Mouse (Mus musculus) adrenal gland, postnatal 4 days (tissue): Measurements from ENCODE around the gene Isg20l2. TPM values are rescaled to one million over a fixed set of nuclear protein-coding genes. Genes with fewer than 3 reads are reported as not detected.
A peak's percentile ranks its signal among the peaks of the same experiment; 100 is the strongest.
"Not testable (repeated sequence)": the region's sequence is repeated elsewhere in the genome, so short reads cannot be mapped to it uniquely, and the experiment has no call there.

Source experiments
- DNase-seq, 2 experiments: peaks; one replicate each; pipeline ENCODE4 v3.0.0; 2021 to 2022; ENCODE audit warnings: low spot score in 2 of 2, mixed read lengths in 2 of 2
- long read RNA-seq, 2 experiments: library from polyadenylated mRNA; stranded (forward); transcript quantifications; one replicate each; pipeline ENCODE4 v2.0.0; 2021
- total RNA-seq, 2 experiments: library from RNA; stranded (reverse); gene quantifications; 2 replicates each; pipeline ENCODE4 v1.2.3; 2021

Gene Isg20l2
- total RNA-seq: 10 to 100 TPM; 31.0 to 33.5 TPM
- long read RNA-seq, experiment 1, transcript Isg20l2-201 (4 exons, 2,893 nt): major isoform, 13 of 23 reads
- long read RNA-seq, experiment 1, partial matches to known transcripts: 6 of 23 reads
- long read RNA-seq, experiment 1, other reads (novel, unspliced or antisense): 4 of 23 reads
- long read RNA-seq, experiment 2, transcript Isg20l2-201 (4 exons, 2,893 nt): major isoform, 19 of 31 reads
- long read RNA-seq, experiment 2, partial matches to known transcripts: 8 of 31 reads
- long read RNA-seq, experiment 2, other reads (novel, unspliced or antisense): 4 of 31 reads

- DNase-seq: peak; percentile 89 to 92
These were observed at the start of gene Isg20l2, which contains the start of gene Rrnad1 for GRCm38 (mm10) chr3:87930078-87930795. Gene Isg20l2 (plus strand): TSS chr3:87930314. Gene Rrnad1 (minus strand): TSS chr3:87930717.

- no peak for DNase-seq
These were observed 45.8 kb upstream of the Isg20l2 start for GRCm38 (mm10) chr3:87884291-87884690.

GRCm38 (mm10) chr3:87884708-87885251 is 45.3 kb upstream of the Isg20l2 start:
- peak in 1 of 2 experiments; percentile 32 for DNase-seq

- peak; percentile 44 to 69 for DNase-seq
These were observed 44.7 kb upstream of the Isg20l2 start, which contains the start of gene Prcc for GRCm38 (mm10) chr3:87885281-87886003. Gene Prcc (minus strand): TSS chr3:87885608.

GRCm38 (mm10) chr3:87886004-87886365 is 44.1 kb upstream of the Isg20l2 start:
- no peak for DNase-seq

GRCm38 (mm10) chr3:87886416-87886815 is 43.7 kb upstream of the Isg20l2 start:
- DNase-seq: no peak

GRCm38 (mm10) chr3:87887400-87887799 is 42.7 kb upstream of the Isg20l2 start:
- not testable (repeated sequence) for DNase-seq

- no peak for DNase-seq
These were observed 38.6 kb upstream of the Isg20l2 start for GRCm38 (mm10) chr3:87891481-87891880.

GRCm38 (mm10) chr3:87893367-87893905 is 36.7 kb upstream of the Isg20l2 start:
- no peak for DNase-seq

GRCm38 (mm10) chr3:87899266-87899665 is 30.8 kb upstream of the Isg20l2 start:
- DNase-seq: no peak

GRCm38 (mm10) chr3:87899776-87900175 is 30.3 kb upstream of the Isg20l2 start:
- no peak for DNase-seq

- no peak for DNase-seq
These were observed 29.0 kb upstream of the Isg20l2 start for GRCm38 (mm10) chr3:87901036-87901624.

- DNase-seq: not testable (repeated sequence)
These were observed 28.2 kb upstream of the Isg20l2 start for GRCm38 (mm10) chr3:87901959-87902358.

GRCm38 (mm10) chr3:87903821-87904220 is 26.3 kb upstream of the Isg20l2 start:
- no peak for DNase-seq

- DNase-seq: peak; percentile 81 to 91
These were observed 24.1 kb upstream of the Isg20l2 start, which contains the start of gene Hdgf for GRCm38 (mm10) chr3:87905880-87906485. Gene Hdgf (plus strand): TSS chr3:87906321.

- peak in 1 of 2 experiments; percentile 50 for DNase-seq
These were observed 23.5 kb upstream of the Isg20l2 start for GRCm38 (mm10) chr3:87906601-87906980.

GRCm38 (mm10) chr3:87906981-87907857 is 22.9 kb upstream of the Isg20l2 start:
- DNase-seq: no peak

GRCm38 (mm10) chr3:87907906-87908305 is 22.2 kb upstream of the Isg20l2 start:
- no peak for DNase-seq

- no peak for DNase-seq
These were observed 20.7 kb upstream of the Isg20l2 start for GRCm38 (mm10) chr3:87909381-87909780.
